Mouse (Mus musculus) liver, adult 2 months (tissue): ENCODE data around the gene Poldip3.

Source experiments
- CTCF ChIP-seq: fragments of 200-500 bp; IDR thresholded peaks from 2 replicates; pipeline ENCODE4 v1.5.1; 2011; ENCODE audit warnings: low read depth, low read length, control low read depth
- POLR2A ChIP-seq: fragments of 200-500 bp; IDR thresholded peaks from 2 replicates; pipeline ENCODE4 v1.6.1; 2011; ENCODE audit warnings: low read length, control low read depth; ENCODE audit not compliant: insufficient read depth; ENCODE audit errors: extremely low read depth

GRCm38 (mm10) chr15:83176653-83177052 lies 27.5 kb upstream of the Poldip3 start:
- no peak for TF ChIP-seq CTCF
- TF ChIP-seq POLR2A, result no peak
